Mouse (Mus musculus) kidney, postnatal 0 days (tissue): ENCODE measurements around the gene Gm49601. TPM values are rescaled to one million over a fixed set of nuclear protein-coding genes. Genes with fewer than 3 reads are reported as not detected.

ENCODE experiments used
- ATAC-seq: fragments of 200-750 bp; cut with Nextera tagmentation; replicated peaks from 2 replicates; pipeline ENCODE4 v1.8.0; 2017; ENCODE audit warnings: low read depth, moderate number of reproducible peaks, moderate TSS enrichment, moderate library complexity; ENCODE audit not compliant: low FRiP score
- DNase-seq: peaks from one replicate; pipeline ENCODE4 v3.0.0-alpha.2; 2016; ENCODE audit warnings: low spot score
- H3K27ac ChIP-seq: fragments of 300-500 bp; sonication (generic); 2 replicates; pipeline ENCODE4 v1.5.1; 2014; ENCODE audit warnings: mild to moderate bottlenecking
- H3K27me3 ChIP-seq: fragments of 300-500 bp; sonication (generic); 2 replicates; pipeline ENCODE4 v1.6.1; 2014; ENCODE audit warnings: low read length, mixed read lengths; ENCODE audit not compliant: insufficient read depth
- H3K36me3 ChIP-seq: fragments of 300-500 bp; sonication (generic); 2 replicates; pipeline ENCODE4 v1.6.1; 2014; ENCODE audit warnings: low read length, mixed read lengths; ENCODE audit not compliant: insufficient read depth
- H3K4me1 ChIP-seq: fragments of 300-500 bp; sonication (generic); replicated peaks from 2 replicates; pipeline ENCODE4 v1.6.1; 2014; ENCODE audit warnings: antibody characterized with exemption, low read length, mixed read lengths; ENCODE audit not compliant: insufficient read depth
- H3K4me2 ChIP-seq: fragments of 300-500 bp; sonication (generic); 2 replicates; pipeline ENCODE4 v1.6.1; 2014; ENCODE audit warnings: mild to moderate bottlenecking, low read length, moderate library complexity, mixed read lengths
- H3K4me3 ChIP-seq: fragments of 300-500 bp; sonication (generic); replicated peaks from 2 replicates; pipeline ENCODE4 v1.5.1; 2014; ENCODE audit warnings: low read depth, low read length
- H3K9ac ChIP-seq: fragments of 300-500 bp; sonication (generic); 2 replicates; pipeline ENCODE4 v1.6.1; 2014; ENCODE audit warnings: low read depth, low read length
- H3K9me3 ChIP-seq: fragments of 300-500 bp; sonication (generic); replicated peaks from 2 replicates; pipeline ENCODE4 v1.6.1; 2016; ENCODE audit warnings: low read length, inconsistent platforms, mixed read lengths
- CTCF ChIP-seq: IDR thresholded peaks from 2 replicates; pipeline ENCODE4 v1.5.1; 2016; ENCODE audit warnings: antibody characterized with exemption, low read depth, mild to moderate bottlenecking, moderate library complexity
- WGBS: fragments of 180-500 bp; shearing (Covaris S2); extraction: QIAGEN DNeasy Blood & Tissue Kit; methylation state at CpG from one replicate; pipeline ENCODE4 v1.1.7; 2014; 5-methylcytosine and 5-hydroxymethylcytosine counted together
- polyA plus RNA-seq: library from polyadenylated mRNA; unstranded; fragments of >200 nt; fragmentation: Nextera tagmentation; extraction: Ambion mirVana; gene quantifications from 2 replicates; pipeline ENCODE4 v1.2.1, GENCODE M21; 2015

Gene Gm49601
- polyA plus RNA-seq, 1 experiment from 2014 or later: 1.3 TPM

- DNase-seq: no peak
- WGBS: 25% methylated on average over 17 of the region's 17 CpGs
- Histone ChIP-seq H3K4me3 (peak within 1 kb of the TSS; percentile 39), H3K9ac (no peak within 1 kb of the TSS), H3K9me3 (no peaks in the 10 kb centered on the region), H3K36me3 (no peaks in the 10 kb centered on the region), H3K4me1 (peaks cover 8% of the 10 kb centered on the region; the same call in 1 of the 2 replicates), H3K27ac (no peak within 1 kb of the TSS), H3K27me3 (peaks cover 74% of the 10 kb centered on the region), H3K4me2 (peak within 1 kb of the TSS; percentile 84)
- no peak for ATAC-seq
- peak; percentile 17; the same call in 1 of the 2 replicates for TF ChIP-seq CTCF
Observed at GRCm38 (mm10) chr16:18622019-18622418, 4.2 kb downstream of the Gm49601 start, which contains the start of gene Gp1bb. Gene Gp1bb, minus strand, starts transcription at chr16:18622403.

GRCm38 (mm10) chr16:18621362-18622001, 4.7 kb downstream of the Gm49601 start:
- Histone ChIP-seq H3K9ac (no peak overlapping the region), H3K9me3 (no peaks in the 10 kb centered on the region), H3K36me3 (no peaks in the 10 kb centered on the region), H3K4me3 (peak overlapping the region; percentile 39), H3K4me1 (peaks cover 11% of the 10 kb centered on the region; the same call in 1 of the 2 replicates), H3K4me2 (peak overlapping the region; percentile 84), H3K27me3 (peaks cover 74% of the 10 kb centered on the region), H3K27ac (no peak overlapping the region)
- ATAC-seq (no peak), DNase-seq (no peak)
- WGBS: 12% methylated on average over 38 of the region's 38 CpGs
- TF ChIP-seq CTCF: no peak

GRCm38 (mm10) chr16:18620601-18621361, 5.4 kb downstream of the Gm49601 start:
- Histone ChIP-seq H3K27ac (no peak overlapping the region), H3K4me3 (peak overlapping the region; percentile 39), H3K4me1 (peaks cover 5% of the 10 kb centered on the region; the same call in 1 of the 2 replicates), H3K27me3 (peaks cover 71% of the 10 kb centered on the region), H3K4me2 (peak overlapping the region; percentile 84), H3K9ac (0 out of 2 replicates have a peak overlapping the region, but pooled peaks have one; percentile 8), H3K9me3 (no peaks in the 10 kb centered on the region), H3K36me3 (no peaks in the 10 kb centered on the region)
- 0 out of 2 replicates have a peak, but pooled peaks have one; percentile 19 for ATAC-seq
- DNase-seq: no peak
- 1% methylated on average over 74 of the region's 74 CpGs for WGBS
- no peak for TF ChIP-seq CTCF

- Histone ChIP-seq H3K4me1 (peaks cover 3% of the 10 kb centered on the region; the same call in 1 of the 2 replicates), H3K4me3 (peak overlapping the region; percentile 39; the same call in 1 of the 2 replicates), H3K9ac (no peak overlapping the region), H3K4me2 (peak overlapping the region; percentile 84; the same call in 1 of the 2 replicates), H3K27me3 (peaks cover 65% of the 10 kb centered on the region), H3K36me3 (no peaks in the 10 kb centered on the region), H3K27ac (no peak overlapping the region), H3K9me3 (no peaks in the 10 kb centered on the region)
- no peak for TF ChIP-seq CTCF
- DNase-seq (no peak), ATAC-seq (no peak)
- 47% methylated on average over 6 of the region's 6 CpGs for WGBS
Observed at GRCm38 (mm10) chr16:18620201-18620600, 6.0 kb downstream of the Gm49601 start.

- DNase-seq: no peak
- no peaks in the 10 kb centered on the region for H3K36me3 ChIP-seq
- H3K27me3 ChIP-seq: peaks cover 58% of the 10 kb centered on the region
- H3K9ac ChIP-seq: no peak overlapping the region
- no peak overlapping the region for H3K4me2 ChIP-seq
- ATAC-seq: no peak
- no peak for TF ChIP-seq CTCF
- peaks cover 3% of the 10 kb centered on the region; the same call in 1 of the 2 replicates for H3K4me1 ChIP-seq
- WGBS: 64% methylated on average over 4 of the region's 4 CpGs
- H3K9me3 ChIP-seq: no peaks in the 10 kb centered on the region
- H3K27ac ChIP-seq: no peak overlapping the region
- no peak overlapping the region for H3K4me3 ChIP-seq
Observed at GRCm38 (mm10) chr16:18619110-18619509, 7.1 kb downstream of the Gm49601 start.

GRCm38 (mm10) chr16:18618297-18618696, 7.9 kb downstream of the Gm49601 start:
- DNase-seq (peak; percentile 37), ATAC-seq (no peak)
- H3K4me1 ChIP-seq: peaks cover 3% of the 10 kb centered on the region; the same call in 1 of the 2 replicates
- peaks cover 50% of the 10 kb centered on the region for H3K27me3 ChIP-seq
- no peak for TF ChIP-seq CTCF
- no peaks in the 10 kb centered on the region for H3K9me3 ChIP-seq
- no peak overlapping the region for H3K4me3 ChIP-seq
- H3K27ac ChIP-seq: no peak overlapping the region
- no peak overlapping the region for H3K9ac ChIP-seq
- 30% methylated on average over 2 of the region's 2 CpGs for WGBS
- no peak overlapping the region for H3K4me2 ChIP-seq
- H3K36me3 ChIP-seq: no peaks in the 10 kb centered on the region
